7 mouse cellular contexts compared by ENCODE assay signal in genomic region chr5:24605321-24605979, GRCm38 (mm10). TPM values are rescaled to one million over a fixed set of nuclear protein-coding genes. Genes with fewer than 3 reads are reported as not detected.
DNase-seq lines count a peak whose midpoint lies in the region; ATAC-seq lines count a peak whose summit lies in the region.

No protein-coding gene starts in this region.

- no peak for DNase-seq in lung, postnatal 10 days
- no peak for DNase-seq in forebrain, embryonic 11.5 days (ENCODE audit: low spot score)
- DNase-seq in natural killer cell, adult 2 months (ENCODE audit: low spot score in 2 of 2) = no peak
- no peak for DNase-seq in T-cell, adult 2 months (ENCODE audit: low spot score)

- no peaks in the 10 kb centered on the region for H3K9me3 ChIP-seq in lung, embryonic 15.5 days
- H3K9me3 ChIP-seq in forebrain, embryonic 11.5 days (ENCODE audit: control insufficient read depth, low read length) = no peaks in the 10 kb centered on the region
- no peaks in the 10 kb centered on the region for H3K9me3 ChIP-seq in intestine, embryonic 16.5 days (ENCODE audit: control insufficient read depth, low read length)
- H3K9me3 ChIP-seq in neural tube, embryonic 13.5 days = no peaks in the 10 kb centered on the region

- peak overlapping the region; percentile 70 for H3K4me2 ChIP-seq in lung, embryonic 15.5 days
- peak overlapping the region; percentile 71 for H3K4me2 ChIP-seq in forebrain, embryonic 11.5 days (ENCODE audit: low read depth, low read length, severe bottlenecking)
- peak overlapping the region; percentile 72 for H3K4me2 ChIP-seq in intestine, embryonic 16.5 days (ENCODE audit: low read depth, low read length)
- peak overlapping the region; percentile 89 for H3K4me2 ChIP-seq in neural tube, embryonic 13.5 days

- H3K36me3 ChIP-seq in lung, embryonic 15.5 days = no peaks in the 10 kb centered on the region
- no peaks in the 10 kb centered on the region for H3K36me3 ChIP-seq in forebrain, embryonic 11.5 days (ENCODE audit: control insufficient read depth, insufficient read depth, low read length)
- no peaks in the 10 kb centered on the region for H3K36me3 ChIP-seq in intestine, embryonic 16.5 days (ENCODE audit: control insufficient read depth, insufficient read depth, low read length)
- no peaks in the 10 kb centered on the region for H3K36me3 ChIP-seq in neural tube, embryonic 13.5 days

- peaks cover 46% of the 10 kb centered on the region for H3K4me1 ChIP-seq in lung, embryonic 15.5 days
- H3K4me1 ChIP-seq in forebrain, embryonic 11.5 days (replicated peaks; ENCODE audit: control insufficient read depth, insufficient read depth, low read length) = peaks cover 52% of the 10 kb centered on the region
- H3K4me1 ChIP-seq in intestine, embryonic 16.5 days (ENCODE audit: control insufficient read depth, insufficient read depth, low read length) = peaks cover 42% of the 10 kb centered on the region
- H3K4me1 ChIP-seq in neural tube, embryonic 13.5 days (replicated peaks) = peaks cover 70% of the 10 kb centered on the region

- H3K4me3 ChIP-seq in lung, embryonic 15.5 days = peak overlapping the region; percentile 84
- peak overlapping the region; percentile 51 for H3K4me3 ChIP-seq in forebrain, embryonic 11.5 days (ENCODE audit: low read depth, low read length)
- peak overlapping the region; percentile 74 for H3K4me3 ChIP-seq in intestine, embryonic 16.5 days (ENCODE audit: low read length)
- peak overlapping the region; percentile 61 for H3K4me3 ChIP-seq in neural tube, embryonic 13.5 days

- 11% methylated on average over 6 of the region's 6 CpGs for WGBS in lung, embryonic 15.5 days
- 10% methylated on average over 6 of the region's 6 CpGs for WGBS in forebrain, embryonic 11.5 days
- 23% methylated on average over 6 of the region's 6 CpGs for WGBS in intestine, embryonic 16.5 days
- 7% methylated on average over 6 of the region's 6 CpGs for WGBS in neural tube, embryonic 13.5 days

- H3K9ac ChIP-seq in lung, embryonic 15.5 days = peak overlapping the region; percentile 86
- peak overlapping the region; percentile 86 for H3K9ac ChIP-seq in forebrain, embryonic 11.5 days (ENCODE audit: low read length)
- H3K9ac ChIP-seq in intestine, embryonic 16.5 days (ENCODE audit: low read depth, low read length) = peak overlapping the region; percentile 82
- H3K9ac ChIP-seq in neural tube, embryonic 13.5 days = peak overlapping the region; percentile 97

- H3K27ac ChIP-seq in lung, embryonic 15.5 days = peak overlapping the region; percentile 98
- peak overlapping the region; percentile 98 for H3K27ac ChIP-seq in forebrain, embryonic 11.5 days (ENCODE audit: low read depth, low read length)
- H3K27ac ChIP-seq in intestine, embryonic 16.5 days (ENCODE audit: low read length) = peak overlapping the region; percentile 90
- peak overlapping the region; percentile 99 for H3K27ac ChIP-seq in neural tube, embryonic 13.5 days (replicated peaks)

- ATAC-seq in lung, embryonic 15.5 days (ENCODE audit: borderline replicate concordance, extremely low read depth, low FRiP score, low TSS enrichment) = no peak
- no peak for ATAC-seq in forebrain, embryonic 11.5 days (replicated peaks; ENCODE audit: low FRiP score)
- ATAC-seq in intestine, embryonic 16.5 days = no peak
- ATAC-seq in neural tube, embryonic 13.5 days (ENCODE audit: low read depth) = no peak

- H3K27me3 ChIP-seq in lung, embryonic 15.5 days = 0 out of 2 replicates have a peak, but pooled peaks cover 3% of the 10 kb centered on the region
- H3K27me3 ChIP-seq in forebrain, embryonic 11.5 days (ENCODE audit: control insufficient read depth, insufficient read depth, low read length) = no peaks in the 10 kb centered on the region
- peaks cover 5% of the 10 kb centered on the region; the same call in 1 of the 2 replicates for H3K27me3 ChIP-seq in intestine, embryonic 16.5 days (replicated peaks; ENCODE audit: control insufficient read depth, insufficient read depth, low read length)
- H3K27me3 ChIP-seq in neural tube, embryonic 13.5 days = no peaks in the 10 kb centered on the region

RNA-seq across cellular contexts. Expression of gene Smarcd3, which starts 18.8 kb away (rescaled TPM):
- polyA plus RNA-seq in lung, embryonic 15.5 days (2015; fragmentation: Nextera tagmentation; extraction: Ambion mirVana) = 28.5 and 29.7 TPM in 2 replicates
- polyA plus RNA-seq in forebrain, embryonic 11.5 days (2014; fragmentation: Nextera tagmentation; extraction: Ambion mirVana) = 76.0 and 93.8 TPM in 2 replicates
- polyA plus RNA-seq in intestine, embryonic 16.5 days (2015; fragmentation: Nextera tagmentation; extraction: Ambion mirVana) = 9.5 and 10.0 TPM in 2 replicates
- 91.1 and 99.2 TPM in 2 replicates for polyA plus RNA-seq in neural tube, embryonic 13.5 days (2015; fragmentation: Nextera tagmentation; extraction: Ambion mirVana)

RNA-seq across cellular contexts. Expression of gene Chpf2, which starts 18.9 kb away (rescaled TPM):
- 21.7 and 21.8 TPM in 2 replicates for polyA plus RNA-seq in lung, embryonic 15.5 days (2015; fragmentation: Nextera tagmentation; extraction: Ambion mirVana)
- polyA plus RNA-seq in forebrain, embryonic 11.5 days (2014; fragmentation: Nextera tagmentation; extraction: Ambion mirVana) = 11.4 and 11.5 TPM in 2 replicates
- 16.3 and 18.0 TPM in 2 replicates for polyA plus RNA-seq in intestine, embryonic 16.5 days (2015; fragmentation: Nextera tagmentation; extraction: Ambion mirVana)
- polyA plus RNA-seq in neural tube, embryonic 13.5 days (2015; fragmentation: Nextera tagmentation; extraction: Ambion mirVana) = 19.1 and 19.9 TPM in 2 replicates

RNA-seq across cellular contexts. Expression of gene Abcf2, which starts 28.2 kb away (rescaled TPM):
- 108 and 110 TPM in 2 replicates for polyA plus RNA-seq in lung, embryonic 15.5 days (2015; fragmentation: Nextera tagmentation; extraction: Ambion mirVana)
- 153 and 165 TPM in 2 replicates for polyA plus RNA-seq in forebrain, embryonic 11.5 days (2014; fragmentation: Nextera tagmentation; extraction: Ambion mirVana)
- polyA plus RNA-seq in intestine, embryonic 16.5 days (2015; fragmentation: Nextera tagmentation; extraction: Ambion mirVana) = 75.0 and 82.7 TPM in 2 replicates
- 91.2 and 99.1 TPM in 2 replicates for polyA plus RNA-seq in neural tube, embryonic 13.5 days (2015; fragmentation: Nextera tagmentation; extraction: Ambion mirVana)

RNA-seq across cellular contexts. Expression of gene 4931409K22Rik, which starts 48.8 kb away (rescaled TPM):
- not detected in 2 replicates for polyA plus RNA-seq in lung, embryonic 15.5 days (2015; fragmentation: Nextera tagmentation; extraction: Ambion mirVana)
- polyA plus RNA-seq in forebrain, embryonic 11.5 days (2014; fragmentation: Nextera tagmentation; extraction: Ambion mirVana) = 0.20 TPM in 1 of 2 replicates, not detected in the other
- polyA plus RNA-seq in intestine, embryonic 16.5 days (2015; fragmentation: Nextera tagmentation; extraction: Ambion mirVana) = not detected in 2 replicates
- polyA plus RNA-seq in neural tube, embryonic 13.5 days (2015; fragmentation: Nextera tagmentation; extraction: Ambion mirVana) = 0.08 and 0.17 TPM in 2 replicates
